Mouse (Mus musculus) lung, postnatal 0 days (tissue): ENCODE measurements at regions not wholly inside any gene's neighbourhood (a gene's known extent, or its start where the extent isn't known, plus 50 kb on each side); places are given as distances from the start of the nearest gene placed in this dataset.

ENCODE experiments used
- CTCF ChIP-seq: IDR thresholded peaks from 2 replicates; pipeline ENCODE4 v1.5.1; 2016; ENCODE audit warnings: antibody characterized with exemption, mild to moderate bottlenecking
- EP300 ChIP-seq: IDR thresholded peaks from 2 replicates; pipeline ENCODE4 v1.6.1; 2016; ENCODE audit warnings: antibody characterized with exemption, mild to moderate bottlenecking, control low read depth

- TF ChIP-seq CTCF = no peak
- TF ChIP-seq EP300 = no peak
These were observed 146.7 kb downstream of the Postn start for GRCm38 (mm10) chr3:54507575-54507974.
